Mouse (Mus musculus): ENCODE data around the gene Add2.
"Not testable (repeated sequence)": the region's sequence is repeated elsewhere in the genome, so short reads cannot be mapped to it uniquely, and the experiment has no call there.

Add2 gene

DNA sequence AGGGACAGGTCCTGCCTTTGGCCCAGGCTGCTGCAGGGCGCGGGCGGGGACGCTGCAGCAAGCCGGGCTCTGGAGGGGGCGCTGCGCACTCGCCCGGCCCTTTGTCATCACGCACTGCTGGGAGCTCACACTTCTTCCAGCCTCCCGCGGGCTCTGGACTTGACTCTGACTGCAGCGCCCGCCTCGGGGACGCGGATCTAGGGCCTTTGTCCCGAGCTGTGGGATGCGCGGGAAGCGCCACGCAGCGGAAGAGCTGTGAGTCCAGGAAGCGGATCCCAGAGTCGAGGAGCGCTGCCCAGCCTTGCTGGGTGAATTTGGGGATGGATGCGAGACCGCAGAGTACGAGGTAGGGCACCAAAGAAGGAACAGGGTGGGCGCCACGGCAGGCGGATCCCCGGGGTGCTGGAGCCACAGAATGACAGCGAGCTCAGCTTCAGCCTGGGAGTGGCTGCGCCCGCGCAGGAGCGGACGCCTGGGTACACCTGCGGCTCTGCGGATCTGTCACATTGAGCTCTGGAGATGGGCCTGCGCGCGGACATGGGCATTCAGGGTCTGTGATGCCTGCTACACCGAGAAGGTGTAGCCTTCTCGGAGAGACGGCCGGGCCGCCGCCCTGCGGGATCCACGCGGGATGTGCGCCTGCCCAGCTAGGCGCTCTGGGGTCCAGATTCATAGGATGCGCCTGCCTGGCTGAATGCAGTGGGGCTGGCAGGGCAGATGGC, at the start of gene Add2:
Gene Add2, plus strand, starts transcription at position 81 of the 722 bp plus-strand sequence.
- DNase-seq = no peak

DNA sequence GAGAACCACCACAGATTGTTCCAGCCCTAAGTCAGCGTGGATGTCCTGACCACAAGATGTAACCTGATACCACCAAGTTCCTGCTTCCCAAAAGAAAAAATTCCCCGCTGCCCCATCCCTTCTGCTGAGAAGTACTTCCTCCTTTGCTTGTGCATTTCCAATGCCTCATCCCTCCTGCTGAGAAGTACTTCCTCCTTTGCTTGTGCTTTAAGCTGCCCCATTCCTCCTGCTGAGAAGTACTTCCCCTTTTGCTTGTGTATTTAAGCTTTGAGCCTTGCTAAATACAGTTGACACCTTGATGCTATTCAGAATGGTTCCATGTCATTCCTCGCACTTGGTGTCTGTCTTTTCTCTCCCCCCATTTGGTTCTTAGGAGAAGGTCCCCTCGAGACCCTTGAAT, 49.7 kb upstream of the Add2 start:
- DNase-seq = not testable (repeated sequence)

DNA sequence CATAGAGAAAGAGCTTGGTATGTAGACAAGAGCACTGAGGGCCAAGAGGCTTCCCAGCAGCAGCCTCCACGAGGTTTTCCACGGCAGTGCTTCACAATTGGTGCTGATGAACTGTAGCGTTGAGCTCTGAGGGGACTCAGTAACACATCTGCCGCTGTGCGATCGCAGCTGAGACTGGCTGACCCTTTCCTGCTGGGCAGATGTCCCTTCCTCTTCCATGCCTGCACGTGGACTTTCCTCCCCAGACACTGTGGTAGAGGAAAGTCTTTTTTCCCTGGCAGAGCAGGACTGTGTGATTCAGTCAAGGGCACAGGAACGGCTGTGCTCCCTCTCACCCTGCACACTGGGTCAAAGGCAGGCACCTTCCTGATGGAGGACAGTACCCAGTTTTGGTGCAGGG, 44.1 kb upstream of the Add2 start:
- DNase-seq = no peak

DNA sequence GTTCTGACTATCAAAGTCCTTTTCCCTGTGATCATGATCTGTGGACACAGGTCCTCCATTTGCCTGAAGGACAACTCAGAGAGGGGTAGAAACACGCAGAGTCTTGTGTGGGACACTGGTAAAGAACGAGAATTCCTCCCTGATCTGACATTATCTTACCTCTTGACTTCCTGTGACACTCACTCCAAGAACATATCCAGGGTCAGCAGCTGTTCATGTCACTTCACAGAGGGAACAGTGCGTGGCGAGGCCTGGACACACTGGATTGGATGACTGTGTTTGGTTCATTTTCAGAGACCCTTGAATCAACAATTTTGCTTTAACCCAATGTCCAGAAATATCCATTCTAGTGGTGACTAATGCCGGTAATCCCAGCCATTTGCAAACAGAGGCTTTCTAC, 38.9 kb upstream of the Add2 start:
- not testable (repeated sequence) for DNase-seq

DNA sequence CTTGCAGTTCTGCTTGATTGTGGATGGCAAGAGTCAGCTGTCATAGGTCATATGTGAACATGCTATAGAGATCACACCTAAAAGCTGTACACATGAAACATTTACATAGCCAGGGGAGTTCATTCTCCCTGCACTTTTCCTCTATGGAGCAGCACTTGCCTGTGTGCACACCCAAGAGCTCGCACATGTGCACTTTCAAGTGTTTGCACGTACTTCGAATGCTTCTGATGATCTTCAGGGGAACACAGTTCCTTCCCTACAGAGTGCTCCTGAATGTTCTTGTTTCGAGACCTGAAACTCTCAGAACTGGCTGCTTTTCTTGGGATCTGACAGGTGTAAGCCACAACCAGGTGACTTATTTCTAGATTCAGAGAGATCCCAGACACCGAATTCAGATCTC, 37.7 kb upstream of the Add2 start:
- not testable (repeated sequence) for DNase-seq

DNA sequence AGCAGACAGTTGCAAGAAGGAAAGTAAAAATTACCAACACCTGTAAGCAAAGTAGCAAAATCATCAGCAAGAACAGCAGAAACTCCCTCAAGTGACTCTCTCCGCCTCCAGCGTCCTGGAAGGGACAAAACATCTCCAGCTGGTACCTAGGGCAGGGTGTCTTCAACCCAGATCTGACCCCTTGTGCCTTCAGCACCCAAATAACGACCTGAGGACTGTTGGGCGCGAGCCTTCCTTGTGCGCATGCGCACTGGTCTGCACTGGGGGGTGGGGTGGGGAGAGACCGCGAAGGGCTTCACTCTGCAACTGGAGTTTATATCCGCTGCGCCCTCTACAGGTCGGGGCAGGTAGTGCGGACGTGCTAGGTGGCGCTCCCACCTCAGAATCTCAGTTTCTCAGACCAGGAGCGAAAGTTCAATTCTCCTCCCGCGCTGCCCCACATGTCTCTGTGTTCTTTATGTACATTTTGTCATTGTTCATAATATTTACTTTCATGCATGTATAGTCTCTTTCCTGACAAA, 25.0 kb upstream of the Add2 start:
- peak; percentile 29 to 30 for DNase-seq

DNA sequence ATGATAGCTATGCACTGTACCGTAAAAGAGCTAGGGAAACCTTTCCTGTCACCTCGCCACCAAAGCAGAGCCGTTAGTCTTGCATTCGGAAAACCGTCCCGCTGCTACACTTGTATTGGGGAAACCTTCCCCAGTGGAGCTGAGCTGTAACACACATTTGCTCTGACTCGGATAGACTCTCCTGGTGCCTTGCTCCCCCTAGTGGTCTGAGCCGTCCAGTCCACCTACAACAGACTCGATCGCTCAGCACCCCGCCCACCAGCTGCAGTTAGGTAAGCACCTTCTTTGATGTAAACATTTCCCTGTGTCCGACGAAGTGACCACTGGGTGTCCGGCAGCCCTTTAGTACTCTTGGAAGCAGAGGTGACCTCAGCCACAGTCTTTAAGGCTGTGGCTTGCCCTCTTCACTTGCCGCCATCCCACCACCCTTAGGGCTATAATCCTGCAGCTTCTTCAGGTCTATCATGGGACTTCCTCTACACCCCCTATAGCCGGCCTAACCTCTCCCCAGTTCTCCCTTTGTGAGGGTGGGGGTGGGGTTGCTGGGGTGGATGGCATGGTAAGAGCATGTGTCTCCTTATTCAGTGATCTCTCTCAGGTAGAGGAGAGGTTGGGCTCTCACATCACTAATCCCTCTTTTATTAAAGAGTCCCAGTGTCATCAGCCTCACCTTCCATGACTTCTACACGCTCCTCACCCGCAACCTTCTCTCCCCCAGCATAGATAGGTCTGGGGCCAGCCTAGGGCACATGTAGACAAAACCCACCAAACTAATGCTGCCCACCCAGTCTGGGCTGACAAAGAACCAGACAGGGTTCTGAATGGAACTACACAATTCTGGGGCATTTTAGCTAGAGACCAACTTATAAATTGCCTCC, 24.0 kb upstream of the Add2 start:
- peak; percentile 71 to 75 for DNase-seq

DNA sequence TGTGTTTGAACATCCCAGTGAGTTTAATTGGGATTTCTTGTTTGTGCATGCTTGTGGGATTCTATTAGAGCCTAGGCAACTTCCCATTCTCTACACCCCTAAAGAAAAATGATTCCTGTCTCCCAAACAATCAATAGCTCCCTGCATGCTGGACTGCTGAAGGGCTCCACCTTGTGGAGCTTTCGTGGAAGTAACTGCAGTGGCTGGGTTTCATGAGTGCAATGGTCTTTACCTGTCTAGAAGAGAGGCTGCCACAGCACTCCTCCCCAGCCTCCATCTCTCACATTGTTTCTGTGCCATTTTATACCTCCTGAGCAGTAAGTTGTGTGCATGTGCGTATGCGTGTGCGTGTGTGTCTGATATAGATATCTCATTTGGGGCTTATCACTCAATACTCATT, 18.5 kb upstream of the Add2 start:
- peak; percentile 42 to 49 for DNase-seq

DNA sequence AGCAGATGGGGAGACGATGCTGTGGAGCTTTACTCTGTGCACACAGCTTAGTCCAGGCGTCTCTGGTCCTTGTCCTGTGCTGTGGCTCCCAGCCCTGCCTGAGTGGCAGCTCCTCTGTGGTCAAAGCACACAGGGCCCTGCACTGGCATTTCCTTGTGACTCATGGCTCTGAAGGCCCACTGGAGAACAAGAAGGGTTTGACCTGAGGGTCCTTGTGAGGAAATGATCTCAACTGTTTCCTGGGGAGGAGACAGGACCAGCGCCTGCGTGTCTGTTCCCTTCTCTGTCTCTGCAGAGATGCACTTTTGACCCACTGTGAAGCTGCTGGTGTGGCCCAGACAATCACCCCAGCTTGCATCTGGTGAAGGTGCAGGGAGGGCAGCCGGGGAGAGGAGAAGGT, 13.7 kb upstream of the Add2 start:
- DNase-seq = peak in 1 of 2 experiments; percentile 9

DNA sequence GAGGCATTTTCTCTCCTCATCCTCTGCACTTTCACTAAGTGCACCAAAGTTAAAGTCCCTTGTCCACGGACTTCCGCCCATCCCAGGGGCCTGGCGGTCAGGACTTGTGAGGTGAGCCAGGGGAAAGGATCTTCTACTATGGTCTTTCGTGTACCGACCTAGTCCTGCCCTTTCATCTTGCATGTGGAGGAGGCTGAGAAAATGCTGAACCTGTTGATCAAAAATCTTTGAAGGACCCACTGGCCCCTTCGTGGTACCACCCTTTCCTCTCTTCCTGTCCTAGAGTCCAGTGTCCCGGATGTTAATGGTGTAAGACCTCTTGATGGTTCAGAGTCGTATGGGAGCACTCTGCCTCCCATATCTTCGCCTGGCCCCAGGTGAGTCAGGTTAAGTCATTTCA, 12.6 kb upstream of the Add2 start, which contains the start of gene Figla:
Gene Figla, plus strand, starts transcription at position 301 of the 400 bp plus-strand sequence.
- DNase-seq = no peak

DNA sequence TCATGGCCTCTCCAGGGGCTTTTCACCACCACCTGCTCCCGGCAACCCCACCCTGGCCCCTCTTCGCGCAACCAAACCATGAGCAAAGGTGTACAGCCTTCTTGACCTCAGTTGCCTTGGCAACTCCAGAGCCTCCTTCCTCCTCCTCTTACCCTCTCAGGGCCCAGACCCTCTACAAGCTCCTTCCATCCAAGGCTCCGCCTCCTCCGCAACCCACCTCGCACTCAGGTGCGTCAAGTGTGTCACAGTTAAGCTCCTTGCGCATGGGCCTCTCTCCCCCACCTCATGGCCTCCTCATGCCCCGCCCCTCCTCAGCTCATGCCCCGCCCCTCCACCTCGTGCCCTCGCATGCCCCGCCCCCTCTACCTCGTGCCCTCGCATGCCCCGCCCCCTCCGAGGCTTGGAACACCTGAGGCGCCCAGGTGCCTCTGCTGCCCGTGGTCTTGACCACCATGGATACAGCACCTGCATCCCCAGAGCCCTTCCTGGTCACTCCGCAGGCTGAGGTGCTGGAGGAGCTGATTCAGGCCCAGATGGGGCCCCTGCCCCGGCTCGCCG, 11.6 kb upstream of the Add2 start:
- no peak for DNase-seq

DNA sequence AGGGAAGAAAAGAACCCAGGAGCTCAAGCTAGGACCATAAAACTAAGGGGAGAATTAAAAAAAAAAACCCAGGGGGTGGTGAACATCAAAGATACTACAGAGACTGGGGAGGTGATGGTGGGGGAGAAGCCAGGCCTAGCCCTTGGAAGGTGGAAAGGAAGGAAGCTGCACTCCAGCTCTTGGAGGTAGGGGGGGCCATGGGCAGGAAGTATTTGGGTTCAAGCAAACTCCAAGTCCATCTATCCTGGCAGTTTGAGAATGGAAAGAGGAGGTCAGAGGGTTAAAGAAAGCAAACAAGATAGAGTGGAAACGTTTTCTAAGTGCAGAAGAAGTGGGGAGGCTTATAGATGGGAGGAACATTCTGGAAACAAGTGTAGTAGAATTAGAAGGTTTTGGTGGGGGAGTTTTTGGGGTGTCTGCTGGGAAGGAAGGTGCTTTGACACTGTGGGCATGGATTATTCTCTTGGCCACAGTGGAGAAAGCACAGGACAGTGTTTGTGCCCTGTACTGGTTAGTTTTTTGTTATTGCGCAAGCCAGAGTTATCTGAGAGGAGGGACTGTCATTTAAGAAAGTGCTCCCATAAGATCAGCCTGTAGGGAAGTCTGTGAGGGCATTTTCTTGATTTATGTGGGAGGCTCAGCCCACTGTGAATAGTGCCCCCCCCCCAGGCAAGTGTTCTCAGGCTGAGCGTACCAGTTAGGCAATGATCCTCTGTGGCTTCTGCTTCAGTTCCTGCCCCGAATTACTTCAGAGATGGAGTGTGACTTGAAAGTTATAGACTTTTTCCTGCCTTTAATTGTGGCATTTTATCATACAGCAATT, 8.9 kb upstream of the Add2 start:
- DNase-seq = no peak

DNA sequence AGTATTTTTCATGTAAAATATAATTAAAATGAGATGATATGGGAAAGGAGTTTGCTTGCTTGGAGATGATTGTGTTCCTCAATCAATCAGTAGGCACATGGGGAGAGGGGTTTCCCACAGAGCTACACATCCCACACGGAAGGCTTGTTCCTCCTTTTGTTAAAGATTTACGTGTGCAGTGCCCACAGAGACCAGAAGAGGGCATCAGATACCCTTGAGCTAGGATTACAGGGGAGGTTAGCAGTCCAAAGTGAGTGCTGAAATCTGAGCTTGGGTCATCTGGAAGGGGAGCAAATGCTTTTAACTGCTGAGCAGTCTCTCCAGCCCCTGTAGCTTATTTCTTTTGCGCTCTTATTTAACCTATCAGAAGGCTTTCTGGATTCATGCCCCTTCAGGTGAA, 7.5 kb upstream of the Add2 start:
- peak; percentile 19 to 40 for DNase-seq

DNA sequence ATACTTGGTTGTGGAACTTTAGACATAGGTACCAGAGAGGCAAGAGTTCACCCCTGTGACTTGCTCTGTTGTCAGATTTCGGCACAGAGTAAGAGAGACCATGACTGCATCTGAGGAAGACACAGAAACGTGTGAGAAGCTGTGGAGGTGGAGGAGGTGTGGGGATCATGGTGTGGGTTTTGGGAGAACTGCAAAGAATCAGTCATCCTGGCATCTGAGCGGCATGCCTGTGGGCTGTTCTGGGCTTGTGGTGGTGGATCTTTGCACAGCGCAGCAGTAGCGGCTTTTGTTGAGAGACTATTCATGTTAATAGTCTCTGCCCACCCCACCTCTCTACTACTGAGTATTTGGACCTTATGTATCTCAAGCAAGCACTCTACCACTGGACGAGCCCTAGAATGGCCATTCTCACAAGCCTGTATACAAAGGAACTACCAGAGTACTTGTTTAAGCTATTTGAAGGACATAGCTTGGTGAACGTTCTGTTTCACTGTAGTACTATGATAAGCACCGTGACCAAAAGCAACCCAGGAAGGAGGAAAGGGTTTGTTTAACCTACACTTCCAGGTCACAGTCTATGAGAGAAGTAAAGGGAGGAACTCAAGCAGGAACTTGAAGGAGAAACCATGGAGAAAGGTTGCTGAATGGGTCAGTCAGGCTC, 1.7 kb upstream of the Add2 start:
- DNase-seq = no peak

DNA sequence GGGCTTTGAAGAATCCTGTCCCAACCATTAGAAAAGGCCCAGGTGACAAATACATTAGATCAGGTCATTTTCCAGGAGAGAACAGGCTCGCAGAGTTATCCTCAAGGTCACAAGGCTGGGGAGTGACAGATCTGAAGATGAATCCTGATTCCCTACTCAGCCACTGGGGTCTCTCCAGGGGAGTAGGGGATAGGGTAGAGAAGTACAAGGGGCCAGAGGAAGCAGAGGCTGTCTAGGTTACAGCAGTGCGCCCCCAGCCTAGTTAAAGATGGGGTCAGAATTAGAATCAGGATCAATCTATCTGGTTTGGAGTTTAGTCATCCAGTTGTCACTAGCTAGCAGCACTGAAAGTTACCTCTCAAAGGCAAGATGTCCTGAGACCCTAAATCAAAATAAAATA, 331 bp upstream of the Add2 start:
- no peak for DNase-seq

DNA sequence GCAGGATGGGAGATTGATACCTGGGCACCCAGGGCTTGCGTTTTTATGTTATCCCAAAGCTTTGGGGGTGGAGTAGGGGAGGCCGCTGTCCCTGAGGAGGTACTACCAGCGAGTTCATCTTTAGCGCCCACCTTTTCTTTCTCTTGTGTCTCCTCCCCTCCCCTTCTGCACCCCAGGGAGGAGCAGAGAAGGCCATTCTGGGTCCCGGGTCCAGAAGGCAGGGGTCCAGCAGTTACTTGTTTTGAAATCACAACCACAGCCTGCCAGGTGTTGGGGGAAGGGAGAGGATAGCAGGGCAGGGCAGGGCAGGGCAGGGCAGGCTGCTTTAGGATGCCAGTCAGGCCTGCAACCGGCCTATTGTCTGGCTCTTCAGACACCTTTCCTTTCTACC, 837 bp downstream of the Add2 start:
- DNase-seq = no peak

DNA sequence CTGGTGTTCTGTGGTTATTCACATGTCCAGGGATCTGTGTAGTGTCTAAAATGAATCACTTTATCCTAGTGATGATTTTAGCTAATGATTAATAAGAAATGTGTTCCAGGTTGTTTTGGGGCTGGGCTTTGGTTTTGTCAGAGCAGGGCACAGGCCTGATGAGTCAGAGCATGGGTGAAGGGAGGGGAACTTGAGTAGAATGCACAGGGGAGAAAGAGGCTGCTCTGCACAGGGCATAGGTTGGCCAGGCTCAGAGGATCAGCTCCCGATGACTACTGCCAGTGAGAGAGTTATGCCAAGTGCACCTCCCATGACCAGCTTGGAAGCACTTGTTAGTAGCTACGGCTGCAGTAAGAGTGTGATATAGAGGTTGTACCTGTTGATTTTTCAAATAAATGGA, 3.0 kb downstream of the Add2 start:
- no peak for DNase-seq

DNA sequence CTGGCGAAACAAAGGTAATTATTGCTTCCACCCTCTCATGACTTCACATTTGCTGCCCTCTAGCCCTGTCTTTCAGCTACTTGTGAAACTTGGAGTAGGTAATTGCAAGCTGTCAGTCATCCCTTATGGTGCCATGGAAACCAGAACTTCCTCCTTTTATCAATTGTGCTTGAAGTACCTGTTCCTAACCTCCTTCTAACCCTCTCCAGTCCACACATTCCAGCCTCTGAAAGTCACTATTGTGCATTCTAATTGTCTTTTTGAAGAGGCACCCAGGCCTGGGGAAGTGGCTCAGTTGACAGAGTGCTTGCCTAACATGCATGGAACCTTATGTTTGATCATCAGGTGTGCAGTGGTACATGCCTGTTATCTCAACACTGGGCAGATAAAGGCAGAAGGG, 5.2 kb downstream of the Add2 start:
- no peak for DNase-seq

DNA sequence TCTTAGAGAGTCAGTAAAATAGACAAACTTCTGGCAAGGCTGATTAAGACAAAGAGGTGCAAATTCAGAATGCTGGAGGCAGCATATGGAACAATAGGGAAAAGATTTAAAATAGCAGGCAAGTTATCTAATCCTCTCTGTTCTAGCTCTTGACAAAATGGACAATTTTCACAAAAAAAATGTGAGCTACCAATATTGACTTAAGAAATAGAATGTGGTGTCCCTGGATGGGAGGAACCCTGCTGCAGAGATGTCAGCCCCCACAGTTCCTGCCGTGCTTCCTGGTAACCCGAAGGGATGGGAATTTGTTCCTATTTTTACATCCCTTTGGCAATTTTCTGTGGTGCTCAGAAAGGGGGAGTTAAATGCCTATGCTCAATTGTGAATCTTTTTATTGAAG, 10.4 kb downstream of the Add2 start:
- no peak for DNase-seq

DNA sequence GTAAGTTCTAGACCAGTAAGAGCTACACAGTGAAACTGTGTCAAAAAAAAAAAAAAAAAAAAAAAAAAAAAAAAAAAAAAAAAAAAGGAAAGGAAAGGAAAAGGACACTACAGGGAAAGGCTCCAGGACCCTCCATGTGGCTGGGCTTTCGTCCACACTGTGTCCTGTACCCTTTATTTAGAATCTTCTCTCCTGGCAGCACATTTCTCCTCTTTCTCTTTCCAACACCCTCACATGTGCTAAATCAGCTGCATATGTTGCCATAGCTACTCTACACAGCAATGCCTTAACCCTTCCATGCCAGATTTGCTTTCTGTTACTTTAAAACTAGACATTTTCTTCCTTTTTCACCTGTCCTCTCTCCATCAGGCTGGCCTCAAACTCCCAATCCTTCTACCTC, 11.7 kb downstream of the Add2 start:
- no peak for DNase-seq

DNA sequence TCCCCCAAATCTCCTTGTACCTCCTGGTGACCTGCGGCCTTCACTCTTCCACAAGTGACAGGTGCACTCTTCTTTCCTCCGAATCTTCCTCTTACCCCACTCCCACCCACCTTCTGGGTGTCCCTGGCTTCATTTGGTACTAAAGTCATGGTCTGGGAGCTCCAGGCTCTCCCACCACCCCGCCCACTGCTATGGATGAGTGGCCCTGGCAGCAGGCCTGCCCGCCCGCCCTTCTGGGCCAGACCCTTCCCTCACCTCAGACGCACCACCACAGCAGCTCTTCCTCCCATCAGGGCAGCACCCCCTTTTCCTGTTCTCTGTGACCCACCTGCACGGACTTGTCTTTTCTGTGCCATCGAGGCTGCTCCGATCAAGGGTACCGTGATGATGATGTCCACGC, 19.0 kb downstream of the Add2 start:
- no peak for DNase-seq

DNA sequence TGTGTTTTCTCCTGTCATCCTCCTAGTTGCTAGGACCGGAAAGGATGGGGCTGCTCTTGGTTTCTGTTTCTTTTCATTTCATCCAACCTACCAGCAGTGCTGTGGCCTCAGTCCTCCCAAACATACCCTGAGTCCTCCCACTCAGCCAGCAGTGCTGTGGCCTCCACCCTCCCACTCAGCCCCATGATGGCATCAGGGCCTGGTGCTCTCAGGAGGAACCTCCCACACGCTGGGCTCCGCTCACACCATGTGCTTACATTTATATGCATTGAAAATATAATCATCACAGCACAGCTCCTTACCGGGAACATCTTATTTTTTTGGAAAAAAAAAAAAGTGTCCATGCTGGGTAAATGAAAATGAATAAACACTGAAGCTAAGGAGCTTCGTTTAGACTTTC, 20.0 kb downstream of the Add2 start:
- no peak for DNase-seq
